Mouse (Mus musculus): ENCODE measurements around the gene Pax2.

DNA sequence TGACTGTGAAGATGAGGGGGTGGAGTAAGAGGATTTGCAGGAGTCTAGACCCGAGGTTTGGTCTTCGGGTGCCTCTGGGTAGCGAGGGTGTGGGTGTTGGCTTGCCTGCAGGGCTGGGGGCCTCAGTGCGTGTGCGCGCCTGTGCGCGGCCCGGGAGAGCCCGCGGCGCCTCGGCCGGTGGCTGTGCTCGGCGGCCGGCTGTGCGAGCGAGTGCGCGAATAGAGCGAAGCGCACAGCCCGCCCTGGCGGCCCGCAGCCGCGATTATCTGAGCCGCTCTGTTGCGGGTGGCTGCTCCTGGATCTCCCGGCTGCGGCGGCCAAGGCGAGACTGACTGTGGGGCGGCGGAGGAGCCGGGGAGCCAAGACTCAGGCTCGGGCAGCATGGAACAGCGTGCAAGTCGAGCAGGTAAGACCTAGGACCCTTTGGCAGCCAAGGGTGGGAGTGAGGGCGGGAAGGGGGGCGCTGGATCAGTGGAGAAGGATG, 9.3 kb upstream of the Pax2 start:
- TF ChIP-seq CTCF (IDR thresholded peaks at IDR 0.05; ENCODE audit: extremely low read depth, insufficient read depth, insufficient read length, insufficient replicate concordance) (no peak), POLR2A (IDR thresholded peaks at IDR 0.05; ENCODE audit: low read depth, low read length) (no peak)

Data from spleen, adult 2 months (tissue).